Mouse (Mus musculus) C2C12 (cell line): ENCODE measurements around the gene Cep41.

Experiments
- CTCF ChIP-seq: IDR thresholded peaks from one replicate; pipeline ENCODE4 v1.5.1; 2011; ENCODE audit not compliant: control insufficient read depth, insufficient read depth, insufficient read length
- FOSL1 ChIP-seq: IDR thresholded peaks from one replicate; pipeline ENCODE4 v1.8.0; 2011; ENCODE audit warnings: mild to moderate bottlenecking, low read length; ENCODE audit not compliant: poor library complexity, insufficient read depth, severe bottlenecking
- MAX ChIP-seq: IDR thresholded peaks from one replicate; pipeline ENCODE4 v1.6.1; 2011; ENCODE audit warnings: mild to moderate bottlenecking, control low read depth
- MYOG ChIP-seq: IDR thresholded peaks from one replicate; pipeline ENCODE4 v1.6.1; 2011; ENCODE audit not compliant: control insufficient read depth, insufficient read length; ENCODE audit errors: extremely low read depth
- USF1 ChIP-seq: IDR thresholded peaks from one replicate; pipeline ENCODE4 v1.6.1; 2011; ENCODE audit warnings: low read depth, mild to moderate bottlenecking, control low read depth, moderate library complexity

GRCm38 (mm10) chr6:30732571-30733130, 39.1 kb upstream of the Cep41 start:
- no peak for TF ChIP-seq MAX
- TF ChIP-seq CTCF, result no peak
- no peak for TF ChIP-seq USF1
- no peak for TF ChIP-seq MYOG
- TF ChIP-seq FOSL1, result no peak
